Comparison of ENCODE assay signal across 9 mouse cellular contexts in the genomic region with DNA sequence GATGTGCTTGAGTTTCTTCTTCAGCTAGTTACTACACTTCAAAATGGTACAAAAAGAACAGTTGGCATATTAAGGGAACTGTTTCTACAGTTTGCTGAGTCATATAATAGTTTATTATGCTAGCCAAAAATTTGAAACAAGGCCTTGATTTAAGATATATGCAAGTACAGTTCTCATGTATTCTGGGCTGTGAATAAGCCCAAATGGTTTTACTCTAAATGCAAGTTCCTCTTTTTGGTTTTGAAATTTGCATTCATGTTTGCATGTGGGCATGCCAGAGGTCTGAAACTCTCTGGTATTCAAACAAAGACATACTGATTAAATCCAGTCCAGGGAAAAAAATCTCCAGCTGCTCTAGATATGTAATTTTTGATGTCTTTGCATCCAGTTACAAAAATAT.
"Had no signal": no experiment of that assay in that cellular context is flagged by ENCODE, and none has a peak within 500 bp of the region (broad histone marks: within the 10 kb centered on the region; RNA-seq: fewer than 3 reads in every experiment).

No protein-coding gene starts in this region.

- ATAC-seq: liver, postnatal 0 days; midbrain, embryonic 13.5 days had no signal

- DNase-seq: kidney, postnatal 36 days; liver; liver, embryonic 13.5 days; liver, postnatal 0 days; lung, postnatal 14 days; right cerebral cortex, postnatal 4 days; spleen, adult 18-20 months; thymus, postnatal 36 days had no signal
